Mouse (Mus musculus): ENCODE data around the gene Papolg. TPM values are rescaled to one million over a fixed set of nuclear protein-coding genes. Genes with fewer than 3 reads are reported as not detected.
"Not testable (repeated sequence)": the region's sequence is repeated elsewhere in the genome, so short reads cannot be mapped to it uniquely, and the experiment has no call there.

Papolg gene
- 3.1 and 3.7 TPM in 2 replicates for polyA plus RNA-seq (2012; rRNA removed)

GRCm38 (mm10) chr11:23895060-23895426 lies at the start of gene Papolg:
Papolg (minus strand) TSS chr11:23895253.
- 3% methylated on average over 21 of the region's 21 CpGs for WGBS
- Histone ChIP-seq H3K27ac (ENCODE audit: insufficient read depth, low read length) (peak within 1 kb of the TSS; percentile 88), H3K27me3 (ENCODE audit: control insufficient read depth, insufficient read depth, low read length) (no peaks in the 10 kb centered on the region)

GRCm38 (mm10) chr11:23928146-23928545 lies 33.1 kb upstream of the Papolg start:
- not testable (repeated sequence) for H3K4me3 ChIP-seq (ENCODE audit: extremely low read depth, insufficient read depth, insufficient read length); H3K4me1 ChIP-seq (ENCODE audit: control insufficient read depth, insufficient read depth, insufficient read length); H3K27me3 ChIP-seq (ENCODE audit: control insufficient read depth, insufficient read depth, low read length); H3K27ac ChIP-seq (ENCODE audit: insufficient read depth, low read length); H3K36me3 ChIP-seq (ENCODE audit: control insufficient read depth, insufficient read depth, low read length); DNase-seq (ENCODE audit: low read depth in 1 of 2, low spot score in 2 of 2)
- WGBS, result 32% methylated on average over 8 of the region's 8 CpGs

More at GRCm38 (mm10) chr11:23895060-23895426, at the start of gene Papolg:
- peak; percentile 83 to 93 for DNase-seq (ENCODE audit: low read depth in 1 of 2, low spot score in 2 of 2)
- Histone ChIP-seq H3K36me3 (ENCODE audit: control insufficient read depth, insufficient read depth, low read length) (0 out of 2 replicates have a peak, but pooled peaks cover 3% of the 10 kb centered on the region), H3K4me1 (ENCODE audit: control insufficient read depth, insufficient read depth, insufficient read length) (peaks cover 4% of the 10 kb centered on the region; the same call in 1 of the 2 replicates), H3K4me3 (ENCODE audit: extremely low read depth, insufficient read depth, insufficient read length) (peak within 1 kb of the TSS; percentile 80)
- TF ChIP-seq POLR2A (IDR thresholded peaks at IDR 0.05; ENCODE audit: low read depth, low read length), result peak; percentile 39
- TF ChIP-seq CTCF (IDR thresholded peaks at IDR 0.05; ENCODE audit: extremely low read depth, insufficient read depth, insufficient read length, insufficient replicate concordance), result no peak

- TF ChIP-seq POLR2A (IDR thresholded peaks at IDR 0.05; ENCODE audit: low read depth, low read length), result no peak
- no peak for TF ChIP-seq CTCF (IDR thresholded peaks at IDR 0.05; ENCODE audit: extremely low read depth, insufficient read depth, insufficient read length, insufficient replicate concordance)
Observed at GRCm38 (mm10) chr11:23927643-23928042, 32.6 kb upstream of the Papolg start.

GRCm38 (mm10) chr11:23913824-23914223 lies 18.8 kb upstream of the Papolg start:
- not testable (repeated sequence) for DNase-seq (ENCODE audit: low read depth in 1 of 2, low spot score in 2 of 2); H3K4me3 ChIP-seq (ENCODE audit: extremely low read depth, insufficient read depth, insufficient read length); H3K27ac ChIP-seq (ENCODE audit: insufficient read depth, low read length); H3K4me1 ChIP-seq (ENCODE audit: control insufficient read depth, insufficient read depth, insufficient read length); H3K36me3 ChIP-seq (ENCODE audit: control insufficient read depth, insufficient read depth, low read length); H3K27me3 ChIP-seq (ENCODE audit: control insufficient read depth, insufficient read depth, low read length)
- 88% methylated on average over 2 of the region's 2 CpGs for WGBS

More at GRCm38 (mm10) chr11:23927643-23928042, 32.6 kb upstream of the Papolg start:
- no peaks in the 10 kb centered on the region for H3K27me3 ChIP-seq (ENCODE audit: control insufficient read depth, insufficient read depth, low read length)
- no peaks in the 10 kb centered on the region for H3K4me1 ChIP-seq (ENCODE audit: control insufficient read depth, insufficient read depth, insufficient read length)
- no peak for DNase-seq (ENCODE audit: low read depth in 1 of 2, low spot score in 2 of 2)
- 61% methylated on average over 8 of the region's 8 CpGs for WGBS
- H3K4me3 ChIP-seq (ENCODE audit: extremely low read depth, insufficient read depth, insufficient read length), result no peak overlapping the region
- H3K27ac ChIP-seq (ENCODE audit: insufficient read depth, low read length), result no peak overlapping the region
- H3K36me3 ChIP-seq (ENCODE audit: control insufficient read depth, insufficient read depth, low read length), result no peaks in the 10 kb centered on the region

GRCm38 (mm10) chr11:23903909-23904308 lies 8.9 kb upstream of the Papolg start:
- Histone ChIP-seq H3K4me3 (ENCODE audit: extremely low read depth, insufficient read depth, insufficient read length) (no peak overlapping the region), H3K27ac (ENCODE audit: insufficient read depth, low read length) (no peak overlapping the region), H3K27me3 (ENCODE audit: control insufficient read depth, insufficient read depth, low read length) (no peaks in the 10 kb centered on the region), H3K4me1 (ENCODE audit: control insufficient read depth, insufficient read depth, insufficient read length) (no peaks in the 10 kb centered on the region), H3K36me3 (ENCODE audit: control insufficient read depth, insufficient read depth, low read length) (no peaks in the 10 kb centered on the region)
- DNase-seq (ENCODE audit: low read depth in 1 of 2, low spot score in 2 of 2), result no peak
- TF ChIP-seq POLR2A (IDR thresholded peaks at IDR 0.05; ENCODE audit: low read depth, low read length) (no peak), CTCF (IDR thresholded peaks at IDR 0.05; ENCODE audit: extremely low read depth, insufficient read depth, insufficient read length, insufficient replicate concordance) (no peak)
- WGBS, result 97% methylated on average over 1 of the region's 1 CpGs

- WGBS, result 1% methylated on average over 44 of the region's 48 CpGs
- TF ChIP-seq CTCF (IDR thresholded peaks at IDR 0.05; ENCODE audit: extremely low read depth, insufficient read depth, insufficient read length, insufficient replicate concordance) (no peak), POLR2A (IDR thresholded peaks at IDR 0.05; ENCODE audit: low read depth, low read length) (no peak)
Observed at GRCm38 (mm10) chr11:23894141-23895059, 653 bp downstream of the Papolg start.

GRCm38 (mm10) chr11:23893556-23893955 lies 1.5 kb downstream of the Papolg start:
- no peak for DNase-seq (ENCODE audit: low read depth in 1 of 2, low spot score in 2 of 2)
- H3K36me3 ChIP-seq (ENCODE audit: control insufficient read depth, insufficient read depth, low read length), result peaks cover 8% of the 10 kb centered on the region
- H3K4me1 ChIP-seq (ENCODE audit: control insufficient read depth, insufficient read depth, insufficient read length), result peaks cover 4% of the 10 kb centered on the region; the same call in 1 of the 2 replicates
- H3K4me3 ChIP-seq (ENCODE audit: extremely low read depth, insufficient read depth, insufficient read length), result no peak overlapping the region
- TF ChIP-seq CTCF (IDR thresholded peaks at IDR 0.05; ENCODE audit: extremely low read depth, insufficient read depth, insufficient read length, insufficient replicate concordance) (no peak), POLR2A (IDR thresholded peaks at IDR 0.05; ENCODE audit: low read depth, low read length) (no peak)
- H3K27me3 ChIP-seq (ENCODE audit: control insufficient read depth, insufficient read depth, low read length), result no peaks in the 10 kb centered on the region
- no peak overlapping the region for H3K27ac ChIP-seq (ENCODE audit: insufficient read depth, low read length)

More at GRCm38 (mm10) chr11:23894141-23895059, 653 bp downstream of the Papolg start:
- Histone ChIP-seq H3K27ac (ENCODE audit: insufficient read depth, low read length) (peak overlapping the region; percentile 88), H3K36me3 (ENCODE audit: control insufficient read depth, insufficient read depth, low read length) (peaks cover 3% of the 10 kb centered on the region; the same call in 1 of the 2 replicates), H3K4me1 (ENCODE audit: control insufficient read depth, insufficient read depth, insufficient read length) (peaks cover 4% of the 10 kb centered on the region; the same call in 1 of the 2 replicates), H3K27me3 (ENCODE audit: control insufficient read depth, insufficient read depth, low read length) (no peaks in the 10 kb centered on the region), H3K4me3 (ENCODE audit: extremely low read depth, insufficient read depth, insufficient read length) (peak overlapping the region; percentile 80)
- DNase-seq (ENCODE audit: low read depth in 1 of 2, low spot score in 2 of 2), result no peak
